Comparison of ENCODE assay signal across 9 mouse cellular contexts in genomic region chr3:109526246-109526645, GRCm38 (mm10).
DNase-seq lines count a peak whose midpoint lies in the region; ATAC-seq lines count a peak whose summit lies in the region.
"Had no signal": no experiment of that assay in that cellular context is flagged by ENCODE, and none has a peak within 500 bp of the region (broad histone marks: within the 10 kb centered on the region; RNA-seq: fewer than 3 reads in every experiment).

No protein-coding gene starts in this region.

- no peaks in the 10 kb centered on the region for H3K4me1 ChIP-seq in kidney, embryonic 16.5 days (ENCODE audit: insufficient read depth, low read length)
- H3K4me1 ChIP-seq in liver, embryonic 11.5 days (replicated peaks; ENCODE audit: control insufficient read depth, insufficient read depth, low read length) = no peaks in the 10 kb centered on the region
- H3K4me1 ChIP-seq: embryonic facial prominence, embryonic 15.5 days had no signal

- DNase-seq in B cell, adult 2 months = peak; percentile 77 to 79
- DNase-seq in adrenal gland, adult 8-10 months = peak; percentile 44
- peak; percentile 75 for DNase-seq in embryo, embryonic 11.5 days (ENCODE audit: low read depth, low spot score)
- peak; percentile 60 for DNase-seq in heart, adult 8-10 months (ENCODE audit: low spot score)
- DNase-seq in liver, embryonic 11.5 days (ENCODE audit: low spot score) = peak; percentile 40
- peak; percentile 51 for DNase-seq in ovary, postnatal 10 days (ENCODE audit: low spot score)
- peak; percentile 16 to 78 for DNase-seq in thymus, postnatal 10 days (ENCODE audit: low spot score in 2 of 2)

- H3K4me2 ChIP-seq in kidney, embryonic 16.5 days (replicated peaks; ENCODE audit: low read depth, low read length) = no peak overlapping the region
- no peak overlapping the region for H3K4me2 ChIP-seq in liver, embryonic 11.5 days
- H3K4me2 ChIP-seq: embryonic facial prominence, embryonic 15.5 days had no signal

- WGBS in kidney, embryonic 16.5 days = 4% methylated on average over 4 of the region's 4 CpGs
- 8% methylated on average over 4 of the region's 4 CpGs for WGBS in liver, embryonic 11.5 days

- no peaks in the 10 kb centered on the region for H3K9me3 ChIP-seq in kidney, embryonic 16.5 days (ENCODE audit: low read length)
- no peaks in the 10 kb centered on the region for H3K9me3 ChIP-seq in liver, embryonic 11.5 days (ENCODE audit: control insufficient read depth, low read length)
- H3K9me3 ChIP-seq: embryonic facial prominence, embryonic 15.5 days had no signal

- no peak overlapping the region for H3K27ac ChIP-seq in kidney, embryonic 16.5 days (ENCODE audit: low read length)
- no peak overlapping the region for H3K27ac ChIP-seq in liver, embryonic 11.5 days (ENCODE audit: low read depth, low read length)
- H3K27ac ChIP-seq: embryonic facial prominence, embryonic 15.5 days had no signal

- 0 out of 2 replicates have a peak, but pooled peaks have one; percentile 57 for ATAC-seq in kidney, embryonic 16.5 days (ENCODE audit: low FRiP score, low TSS enrichment)
- ATAC-seq in liver, embryonic 11.5 days (replicated peaks; ENCODE audit: low FRiP score) = no peak

- H3K4me3 ChIP-seq in kidney, embryonic 16.5 days (ENCODE audit: low read length) = no peak overlapping the region
- H3K4me3 ChIP-seq in liver, embryonic 11.5 days (ENCODE audit: low read depth, low read length) = no peak overlapping the region
- H3K4me3 ChIP-seq: embryonic facial prominence, embryonic 15.5 days had no signal

- no peaks in the 10 kb centered on the region for H3K27me3 ChIP-seq in kidney, embryonic 16.5 days (ENCODE audit: insufficient read depth, low read length)
- no peaks in the 10 kb centered on the region for H3K27me3 ChIP-seq in liver, embryonic 11.5 days (replicated peaks; ENCODE audit: control insufficient read depth, insufficient read depth, low read length)
- H3K27me3 ChIP-seq: embryonic facial prominence, embryonic 15.5 days had no signal

- H3K9ac ChIP-seq in kidney, embryonic 16.5 days (replicated peaks; ENCODE audit: low read length) = no peak overlapping the region
- H3K9ac ChIP-seq in liver, embryonic 11.5 days (ENCODE audit: low read depth, low read length) = no peak overlapping the region
- H3K9ac ChIP-seq: embryonic facial prominence, embryonic 15.5 days had no signal

- H3K36me3 ChIP-seq in kidney, embryonic 16.5 days (ENCODE audit: insufficient read depth, low read length) = no peaks in the 10 kb centered on the region
- no peaks in the 10 kb centered on the region for H3K36me3 ChIP-seq in liver, embryonic 11.5 days (ENCODE audit: control insufficient read depth, insufficient read depth, low read length)
- H3K36me3 ChIP-seq: embryonic facial prominence, embryonic 15.5 days had no signal
